Mouse (Mus musculus) MEL (cell line): ENCODE results near the gene Lrp6. TPM values are rescaled to one million over a fixed set of nuclear protein-coding genes. Genes with fewer than 3 reads are reported as not detected.

ENCODE experiments used
- DNase-seq: peaks from one replicate; pipeline ENCODE4 v3.0.0; 2011; ENCODE audit warnings: low read depth, low spot score
- H3K27ac ChIP-seq: 2 replicates; pipeline ENCODE4 v1.5.1; 2012; ENCODE audit warnings: low read depth, mild to moderate bottlenecking, control low read depth, low read length, moderate library complexity; ENCODE audit not compliant: control insufficient read depth
- H3K27me3 ChIP-seq, 2 experiments: fragments of 150-350 bp in 1 of 2; sonication (generic) in 1 of 2; 2 replicates each; pipeline ENCODE4 v1.6.1; 2012; ENCODE audit warnings: low read length in 2 of 2, mild to moderate bottlenecking in 2 of 2, improper control_type of control experiment in 1 of 2, moderate library complexity in 1 of 2; ENCODE audit not compliant: insufficient read depth in 2 of 2, control insufficient read depth in 1 of 2
- H3K36me3 ChIP-seq, 2 experiments: 2 replicates each; pipeline ENCODE4 v1.6.1; 2012 to 2014; ENCODE audit warnings: low read length in 2 of 2, improper control_type of control experiment in 1 of 2, inconsistent platforms in 1 of 2, mild to moderate bottlenecking in 1 of 2; ENCODE audit not compliant: insufficient read depth in 2 of 2, control insufficient read depth in 1 of 2
- H3K4me1 ChIP-seq, 2 experiments: fragments of 150-350 bp in 1 of 2; sonication (generic) in 1 of 2; 2 replicates each; pipeline ENCODE4 v1.6.1; 2012; ENCODE audit warnings: low read length in 2 of 2, improper control_type of control experiment in 1 of 2, mild to moderate bottlenecking in 1 of 2; ENCODE audit not compliant: insufficient read depth in 2 of 2, control insufficient read depth in 1 of 2
- H3K4me3 ChIP-seq, 2 experiments: fragments of 150-350 bp in 1 of 2; sonication (generic) in 1 of 2; 2 replicates each; pipeline ENCODE4 v1.5.1; 2012; ENCODE audit warnings: low read depth in 2 of 2, low read length in 2 of 2, mild to moderate bottlenecking in 2 of 2, moderate library complexity in 2 of 2, control low read depth in 1 of 2, improper control_type of control experiment in 1 of 2; ENCODE audit not compliant: control insufficient read depth in 1 of 2, insufficient read depth in 1 of 2
- H3K79me2 ChIP-seq: 2 replicates; pipeline ENCODE4 v1.6.1; 2012; ENCODE audit warnings: mild to moderate bottlenecking, low read length, moderate library complexity; ENCODE audit not compliant: control insufficient read depth, poor library complexity, insufficient read depth
- H3K9ac ChIP-seq: 2 replicates; pipeline ENCODE4 v1.6.1; 2012; ENCODE audit warnings: low read depth, mild to moderate bottlenecking, control low read depth, low read length, moderate library complexity; ENCODE audit not compliant: control insufficient read depth, poor library complexity, severe bottlenecking
- H3K9me3 ChIP-seq: fragments of 150-350 bp; sonication (generic); replicated peaks from 2 replicates; pipeline ENCODE4 v1.6.1; 2012; ENCODE audit warnings: mild to moderate bottlenecking, low read length, improper control_type of control experiment, moderate library complexity; ENCODE audit not compliant: insufficient read depth
- BHLHE40 ChIP-seq: IDR thresholded peaks from 2 replicates; pipeline ENCODE4 v1.6.1; 2012; ENCODE audit warnings: low read depth, mild to moderate bottlenecking, inconsistent platforms, low read length, improper control_type of control experiment, borderline replicate concordance
- CTCF ChIP-seq, 3 experiments: IDR thresholded peaks in 2 of 3; conservative IDR thresholded peaks in 1 of 3; 2 replicates each; pipeline ENCODE4 v1.5.1; 2011 to 2012; ENCODE audit warnings: low read length in 3 of 3, low read depth in 2 of 3, mild to moderate bottlenecking in 2 of 3, improper control_type of control experiment in 1 of 3, inconsistent platforms in 1 of 3, mixed read lengths in 1 of 3, moderate library complexity in 1 of 3; ENCODE audit not compliant: control insufficient read depth in 1 of 3, insufficient read depth in 1 of 3, poor library complexity in 1 of 3, severe bottlenecking in 1 of 3
- E2F4 ChIP-seq: IDR thresholded peaks from 2 replicates; pipeline ENCODE4 v1.6.1; 2011; ENCODE audit warnings: low read depth, low read length, improper control_type of control experiment, borderline replicate concordance
- ELF1 ChIP-seq: IDR thresholded peaks from 2 replicates; pipeline ENCODE4 v1.6.1; 2014; ENCODE audit warnings: low read depth, mild to moderate bottlenecking, inconsistent platforms, low read length, improper control_type of control experiment, moderate library complexity
- EP300 ChIP-seq, 2 experiments: IDR thresholded peaks; 2 replicates each; pipeline ENCODE4 v1.6.1; 2011; ENCODE audit warnings: improper control_type of control experiment in 2 of 2, low read length in 2 of 2, low read depth in 1 of 2, mild to moderate bottlenecking in 1 of 2
- ETS1 ChIP-seq: IDR thresholded peaks from 2 replicates; pipeline ENCODE4 v1.6.1; 2012; ENCODE audit warnings: low read depth, mild to moderate bottlenecking, inconsistent platforms, low read length, improper control_type of control experiment, moderate library complexity
- GATA1 ChIP-seq: IDR thresholded peaks from 2 replicates; pipeline ENCODE4 v1.6.1; 2011; ENCODE audit warnings: low read depth, low read length, improper control_type of control experiment
- HCFC1 ChIP-seq: IDR thresholded peaks from 2 replicates; pipeline ENCODE4 v1.6.1; 2012; ENCODE audit warnings: low read depth, mild to moderate bottlenecking, inconsistent platforms, low read length, improper control_type of control experiment, moderate library complexity
- KAT2A ChIP-seq: conservative IDR thresholded peaks from 2 replicates; pipeline ENCODE4 v1.6.1; 2012; ENCODE audit warnings: low read depth, low read length, improper control_type of control experiment, inconsistent platforms
- MAFK ChIP-seq: IDR thresholded peaks from 2 replicates; pipeline ENCODE4 v1.6.1; 2011; ENCODE audit warnings: low read depth, mild to moderate bottlenecking, low read length, improper control_type of control experiment, borderline replicate concordance
- MAX ChIP-seq: IDR thresholded peaks from 2 replicates; pipeline ENCODE4 v1.6.1; 2011; ENCODE audit warnings: low read length, improper control_type of control experiment
- MEF2A ChIP-seq: IDR thresholded peaks from 2 replicates; pipeline ENCODE4 v1.6.1; 2014; ENCODE audit warnings: low read depth, mild to moderate bottlenecking, inconsistent platforms, low read length, improper control_type of control experiment; ENCODE audit not compliant: poor library complexity, insufficient replicate concordance, severe bottlenecking; ENCODE audit errors: extremely low read depth
- MYB ChIP-seq: IDR thresholded peaks from 2 replicates; pipeline ENCODE4 v1.6.1; 2011; ENCODE audit warnings: mild to moderate bottlenecking, low read depth, low read length, improper control_type of control experiment
- MYC ChIP-seq: IDR thresholded peaks from 2 replicates; pipeline ENCODE4 v1.6.1; 2011; ENCODE audit warnings: low read depth, mild to moderate bottlenecking, low read length, improper control_type of control experiment, moderate library complexity
- NELFE ChIP-seq: IDR thresholded peaks from 2 replicates; pipeline ENCODE4 v1.6.1; 2011; ENCODE audit warnings: low read depth, low read length, improper control_type of control experiment
- POLR2A ChIP-seq, 2 experiments: IDR thresholded peaks; 2 replicates each; pipeline ENCODE4 v1.6.1; 2011 to 2012; ENCODE audit warnings: low read length in 2 of 2, mild to moderate bottlenecking in 2 of 2, control low read depth in 1 of 2, improper control_type of control experiment in 1 of 2, low read depth in 1 of 2, moderate library complexity in 1 of 2; ENCODE audit not compliant: control insufficient read depth in 1 of 2, insufficient read depth in 1 of 2, poor library complexity in 1 of 2
- RAD21 ChIP-seq: IDR thresholded peaks from 2 replicates; pipeline ENCODE4 v1.6.1; 2011; ENCODE audit warnings: mild to moderate bottlenecking, low read depth, low read length, improper control_type of control experiment
- RCOR1 ChIP-seq: IDR thresholded peaks from 2 replicates; pipeline ENCODE4 v1.6.1; 2012; ENCODE audit warnings: low read depth, mild to moderate bottlenecking, inconsistent platforms, low read length, improper control_type of control experiment
- SMC3 ChIP-seq: IDR thresholded peaks from 2 replicates; pipeline ENCODE4 v1.6.1; 2011; ENCODE audit warnings: low read depth, low read length, improper control_type of control experiment
- TAL1 ChIP-seq: IDR thresholded peaks from 2 replicates; pipeline ENCODE4 v1.6.1; 2012; ENCODE audit warnings: mild to moderate bottlenecking, inconsistent platforms, low read length, moderate library complexity, mixed read lengths
- TCF12 ChIP-seq: IDR thresholded peaks from 2 replicates; pipeline ENCODE4 v1.6.1; 2014; ENCODE audit warnings: low read depth, mild to moderate bottlenecking, inconsistent platforms, low read length, improper control_type of control experiment, moderate library complexity
- UBTF ChIP-seq: IDR thresholded peaks from 2 replicates; pipeline ENCODE4 v1.6.1; 2012; ENCODE audit warnings: low read depth, mild to moderate bottlenecking, inconsistent platforms, low read length, improper control_type of control experiment, moderate library complexity, borderline replicate concordance; ENCODE audit not compliant: insufficient read depth
- USF1 ChIP-seq: IDR thresholded peaks from 2 replicates; pipeline ENCODE4 v1.6.1; 2014; ENCODE audit warnings: low read depth, mild to moderate bottlenecking, inconsistent platforms, low read length, improper control_type of control experiment, moderate library complexity
- USF2 ChIP-seq, 2 experiments: IDR thresholded peaks; 2 replicates each; pipeline ENCODE4 v1.6.1; 2011 to 2012; ENCODE audit warnings: improper control_type of control experiment in 2 of 2, low read length in 2 of 2, borderline replicate concordance in 1 of 2, inconsistent platforms in 1 of 2, low read depth in 1 of 2, mild to moderate bottlenecking in 1 of 2; ENCODE audit not compliant: insufficient read depth in 1 of 2
- ZC3H11A ChIP-seq: IDR thresholded peaks from 2 replicates; pipeline ENCODE4 v1.6.1; 2012; ENCODE audit warnings: low read depth, mild to moderate bottlenecking, inconsistent platforms, low read length, improper control_type of control experiment
- ZKSCAN1 ChIP-seq: IDR thresholded peaks from 2 replicates; pipeline ENCODE4 v1.6.1; 2012; ENCODE audit warnings: low read depth, mild to moderate bottlenecking, inconsistent platforms, low read length, improper control_type of control experiment, moderate library complexity
- ZMIZ1 ChIP-seq: IDR thresholded peaks from 2 replicates; pipeline ENCODE4 v1.6.1; 2012; ENCODE audit warnings: low read depth, mild to moderate bottlenecking, inconsistent platforms, low read length, improper control_type of control experiment, moderate library complexity
- ZNF384 ChIP-seq: IDR thresholded peaks from 2 replicates; pipeline ENCODE4 v1.6.1; 2012; ENCODE audit warnings: low read depth, mild to moderate bottlenecking, inconsistent platforms, low read length, improper control_type of control experiment
- polyA plus RNA-seq, 2 experiments: library from polyadenylated mRNA; stranded (reverse) in 1 of 2; unstranded in 1 of 2; fragments of >175 nt in 1 of 2; fragments of >200 nt in 1 of 2; gene quantifications; 2 replicates each; pipeline versions ENCODE4 v1.2.1 to v1.2.4; 2012; ENCODE audit warnings: low replicate concordance in 2 of 2, low read depth in 1 of 2; ENCODE audit not compliant: insufficient read length in 2 of 2, insufficient read depth in 1 of 2, missing spikeins in 1 of 2
- total RNA-seq: library from RNA; depleted of rRNA; stranded (reverse); fragments of 300-350 nt; gene quantifications from 2 replicates; pipeline ENCODE4 v1.2.3, GENCODE M21; 2012

The Lrp6 gene
- total and polyA plus RNA-seq, 3 experiments: 13.1 to 25.7 (median 17.2) TPM

- DNase-seq: no peak
- H3K36me3 ChIP-seq: peaks cover 0 to 3% of the 10 kb centered on the region in 2 experiments; a peak in 2 of 4 replicates
- no peak overlapping the region for H3K27ac ChIP-seq
- H3K27me3 ChIP-seq: no peaks in the 10 kb centered on the region
- no peaks in the 10 kb centered on the region for H3K9me3 ChIP-seq
- peaks cover 0 to 7% of the 10 kb centered on the region in 2 experiments; a peak in 2 of 4 replicates for H3K4me1 ChIP-seq
- no peak overlapping the region for H3K9ac ChIP-seq
- H3K4me3 ChIP-seq: no peak overlapping the region
- TF ChIP-seq HCFC1: no peak
- no peak for TF ChIP-seq EP300 (IDR thresholded peaks at IDR 0.05; ENCODE audit: low read depth in 1 of 2, low read length in 2 of 2)
- TF ChIP-seq KAT2A: no peak
- TF ChIP-seq CTCF (IDR thresholded peaks at IDR 0.05 in 2 of 3, conservative IDR thresholded peaks at IDR 0.05 in 1 of 3; ENCODE audit: control insufficient read depth in 1 of 3, insufficient read depth in 1 of 3, low read depth in 2 of 3, low read length in 3 of 3, poor library complexity in 1 of 3, severe bottlenecking in 1 of 3): no peak
- no peak for TF ChIP-seq ETS1
- TF ChIP-seq BHLHE40: no peak
- TF ChIP-seq RAD21: no peak
- no peaks in the 10 kb centered on the region for H3K79me2 ChIP-seq
Observed at GRCm38 (mm10) chr6:134610380-134610779, 43.6 kb upstream of the Lrp6 start.

DNA sequence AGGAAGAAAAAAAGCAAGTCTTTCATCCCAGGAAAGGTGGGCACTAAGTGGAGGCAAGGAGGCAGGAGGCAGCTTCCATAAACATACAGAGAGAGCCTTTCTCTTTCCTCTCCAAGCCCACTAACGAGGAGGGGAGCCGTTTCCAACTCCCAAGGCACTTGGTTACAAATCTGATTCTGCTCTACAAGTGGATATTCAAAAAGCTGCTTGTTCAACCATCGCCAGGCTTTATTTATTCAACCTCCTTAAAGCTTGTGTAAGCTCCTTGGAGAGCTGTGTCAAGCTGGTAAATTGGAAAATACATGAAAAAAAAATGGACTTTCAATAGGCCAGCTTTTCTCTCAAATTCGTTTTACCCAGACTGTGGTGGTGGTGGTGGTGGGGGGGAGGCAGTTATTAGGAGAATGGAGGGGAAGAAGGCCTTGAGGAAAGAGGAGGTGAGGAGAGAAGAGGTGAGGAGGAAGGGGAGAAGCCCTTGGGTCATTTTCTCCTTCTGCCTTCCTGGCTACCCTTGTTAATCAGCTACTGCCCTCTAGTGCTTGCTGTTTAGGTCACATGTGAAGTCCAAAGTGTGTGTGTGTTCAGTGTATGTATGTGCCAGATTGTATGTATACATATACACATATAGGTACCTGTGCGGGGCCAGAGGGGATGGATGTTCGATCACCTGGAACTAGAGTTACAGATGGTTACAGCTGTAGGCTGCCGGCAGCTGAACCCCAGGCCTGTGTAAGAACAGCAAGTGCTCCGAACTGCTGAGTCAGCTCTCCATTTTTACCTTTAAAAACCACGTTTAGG, 40.4 kb upstream of the Lrp6 start:
- H3K9me3 ChIP-seq: no peaks in the 10 kb centered on the region
- no peaks in the 10 kb centered on the region for H3K79me2 ChIP-seq
- H3K9ac ChIP-seq: no peak overlapping the region
- H3K27ac ChIP-seq: no peak overlapping the region
- H3K4me3 ChIP-seq: no peak overlapping the region
- peaks cover 0 to 2% of the 10 kb centered on the region in 2 experiments; a peak in 2 of 4 replicates for H3K36me3 ChIP-seq
- H3K4me1 ChIP-seq: peaks cover 2 to 5% of the 10 kb centered on the region in 2 experiments
- DNase-seq: peak; percentile 64
- no peaks in the 10 kb centered on the region for H3K27me3 ChIP-seq
- no peak for TF ChIP-seq HCFC1
- peak; percentile 84 for TF ChIP-seq SMC3
- TF ChIP-seq KAT2A: no peak
- no peak for TF ChIP-seq ZKSCAN1
- peak; percentile 60 to 76 (median 62) for TF ChIP-seq CTCF (IDR thresholded peaks at IDR 0.05 in 2 of 3, conservative IDR thresholded peaks at IDR 0.05 in 1 of 3; ENCODE audit: control insufficient read depth in 1 of 3, insufficient read depth in 1 of 3, low read depth in 2 of 3, low read length in 3 of 3, poor library complexity in 1 of 3, severe bottlenecking in 1 of 3)
- no peak for TF ChIP-seq GATA1
- no peak for TF ChIP-seq TCF12
- no peak for TF ChIP-seq ZNF384
- no peak for TF ChIP-seq POLR2A (IDR thresholded peaks at IDR 0.05; ENCODE audit: control insufficient read depth in 1 of 2, insufficient read depth in 1 of 2, low read depth in 1 of 2, low read length in 2 of 2, poor library complexity in 1 of 2)
- TF ChIP-seq MAFK: peak; percentile 88
- TF ChIP-seq UBTF: no peak
- no peak for TF ChIP-seq USF2 (IDR thresholded peaks at IDR 0.05; ENCODE audit: borderline replicate concordance in 1 of 2, insufficient read depth in 1 of 2, low read depth in 1 of 2, low read length in 2 of 2)
- no peak for TF ChIP-seq RCOR1
- TF ChIP-seq TAL1: no peak
- no peak for TF ChIP-seq ZMIZ1
- TF ChIP-seq BHLHE40: no peak
- TF ChIP-seq MAX: no peak
- TF ChIP-seq NELFE: no peak
- TF ChIP-seq E2F4: no peak
- no peak for TF ChIP-seq ELF1
- TF ChIP-seq MEF2A: no peak
- TF ChIP-seq ETS1: no peak
- no peak for TF ChIP-seq MYB
- TF ChIP-seq ZC3H11A: peak; percentile 90
- TF ChIP-seq USF1: peak; percentile 57; the same call in 1 of the 2 replicates
- no peak for TF ChIP-seq MYC
